Mouse (Mus musculus): ENCODE data around the gene Gm11077.

The Gm11077 gene

GRCm38 (mm10) chr6:140729272-140729671 lies at the start of gene Gm11077:
Gene Gm11077 (plus strand): TSS chr6:140729284.
- in situ Hi-C loops (cut with MboI, MseI) = no loop called here

GRCm38 (mm10) chr6:140680713-140681112 lies 48.4 kb upstream of the Gm11077 start:
- in situ Hi-C loops (cut with MboI, MseI) = no loop called here

GRCm38 (mm10) chr6:140682829-140683228 lies 46.3 kb upstream of the Gm11077 start:
- in situ Hi-C loops (cut with MboI, MseI) = no loop called here

GRCm38 (mm10) chr6:140684403-140684802 lies 44.7 kb upstream of the Gm11077 start:
- in situ Hi-C loops (cut with MboI, MseI) = no loop called here

- in situ Hi-C loops (cut with MboI, MseI) = loop anchor here (5.0 kb wide), 1 partner anchor 108 kb away; no protein-coding TSS in a partner anchor
Measured at GRCm38 (mm10) chr6:140689617-140690404, 39.3 kb upstream of the Gm11077 start.

- in situ Hi-C loops (cut with MboI, MseI) = no loop called here
Measured at GRCm38 (mm10) chr6:140692160-140692559, 36.9 kb upstream of the Gm11077 start.

GRCm38 (mm10) chr6:140696192-140696879 lies 32.7 kb upstream of the Gm11077 start:
- in situ Hi-C loops (cut with MboI, MseI) = no loop called here

GRCm38 (mm10) chr6:140697994-140698393 lies 31.1 kb upstream of the Gm11077 start:
- in situ Hi-C loops (cut with MboI, MseI) = no loop called here

GRCm38 (mm10) chr6:140698596-140698995 lies 30.5 kb upstream of the Gm11077 start:
- in situ Hi-C loops (cut with MboI, MseI) = no loop called here

- in situ Hi-C loops (cut with MboI, MseI) = loop anchor here (10.0 kb wide), 1 partner anchor 236 kb away; no protein-coding TSS in a partner anchor
Measured at GRCm38 (mm10) chr6:140701259-140701658, 27.8 kb upstream of the Gm11077 start.

GRCm38 (mm10) chr6:140705132-140705531 lies 24.0 kb upstream of the Gm11077 start:
- in situ Hi-C loops (cut with MboI, MseI) = loop anchor here (10.0 kb wide), 1 partner anchor 240 kb away; no protein-coding TSS in a partner anchor

- in situ Hi-C loops (cut with MboI, MseI) = loop anchor here (10.0 kb wide), 1 partner anchor 241 kb away; no protein-coding TSS in a partner anchor
Measured at GRCm38 (mm10) chr6:140706056-140706455, 23.0 kb upstream of the Gm11077 start.

- in situ Hi-C loops (cut with MboI, MseI) = loop anchor here (10.0 kb wide), 1 partner anchor 243 kb away; no protein-coding TSS in a partner anchor
Measured at GRCm38 (mm10) chr6:140708059-140708458, 21.0 kb upstream of the Gm11077 start.

GRCm38 (mm10) chr6:140709415-140710107 lies 19.5 kb upstream of the Gm11077 start:
- in situ Hi-C loops (cut with MboI, MseI) = loop anchor here (5.0 to 10.0 kb wide), 2 partner anchors 87 to 245 kb away; partner anchors contain the start of gene Aebp2

- in situ Hi-C loops (cut with MboI, MseI) = loop anchor here (5.0 kb wide), 1 partner anchor 90 kb away; the partner anchor contains the start of gene Aebp2
Measured at GRCm38 (mm10) chr6:140712754-140713153, 16.3 kb upstream of the Gm11077 start.

GRCm38 (mm10) chr6:140714905-140715365 lies 14.1 kb upstream of the Gm11077 start:
- in situ Hi-C loops (cut with MboI, MseI) = loop anchor here (5.0 kb wide), 1 partner anchor 93 kb away; the partner anchor contains the start of gene Aebp2

GRCm38 (mm10) chr6:140722058-140722457 lies 7.0 kb upstream of the Gm11077 start:
- in situ Hi-C loops (cut with MboI, MseI) = no loop called here

- in situ Hi-C loops (cut with MboI, MseI) = no loop called here
Measured at GRCm38 (mm10) chr6:140730669-140731401, 1.8 kb downstream of the Gm11077 start.

GRCm38 (mm10) chr6:140731402-140731730 lies 2.3 kb downstream of the Gm11077 start:
- in situ Hi-C loops (cut with MboI, MseI) = no loop called here

GRCm38 (mm10) chr6:140732971-140733640 lies 4.0 kb downstream of the Gm11077 start:
- in situ Hi-C loops (cut with MboI, MseI) = no loop called here
